Mouse (Mus musculus) erythroblast, embryonic 14.5 days (primary cell): ENCODE measurements around the gene Lgals9. TPM values are rescaled to one million over a fixed set of nuclear protein-coding genes. Genes with fewer than 3 reads are reported as not detected.

Source experiments
- H3K27me3 ChIP-seq: 2 replicates; pipeline ENCODE4 v1.6.1; 2012; ENCODE audit warnings: inconsistent platforms; ENCODE audit not compliant: control insufficient read depth
- H3K36me3 ChIP-seq: 2 replicates; pipeline ENCODE4 v1.6.1; 2012; ENCODE audit warnings: mild to moderate bottlenecking, inconsistent platforms; ENCODE audit not compliant: control insufficient read depth
- H3K4me1 ChIP-seq: 2 replicates; pipeline ENCODE4 v1.6.1; 2012; ENCODE audit warnings: inconsistent platforms; ENCODE audit not compliant: control insufficient read depth
- H3K4me3 ChIP-seq: replicated peaks from 2 replicates; pipeline ENCODE3; 2012; ENCODE audit warnings: moderate library complexity, mild to moderate bottlenecking, inconsistent platforms
- H3K9me3 ChIP-seq: 2 replicates; pipeline ENCODE4 v1.6.1; 2012; ENCODE audit warnings: low read length, inconsistent platforms, mixed read lengths; ENCODE audit not compliant: control insufficient read depth
- GATA1 ChIP-seq: IDR thresholded peaks from 2 replicates; pipeline ENCODE4 v1.6.1; 2012; ENCODE audit warnings: low read length, inconsistent platforms, mixed read lengths
- TAL1 ChIP-seq: IDR thresholded peaks from 3 replicates; pipeline ENCODE4 v1.6.1; 2012; ENCODE audit warnings: low read length, inconsistent platforms, mixed read lengths
- polyA plus RNA-seq: library from polyadenylated mRNA; stranded (reverse); fragments of >175 nt; gene quantifications from 2 replicates; pipeline ENCODE4 v1.2.3, GENCODE M21; 2012

Gene Lgals9
- polyA plus RNA-seq, 1 experiment, result 0.11 TPM

GRCm38 (mm10) chr11:78943083-78943482 lies 41.7 kb downstream of the Lgals9 start:
- Histone ChIP-seq H3K9me3 (no peaks in the 10 kb centered on the region), H3K36me3 (no peaks in the 10 kb centered on the region), H3K4me1 (no peaks in the 10 kb centered on the region), H3K27me3 (no peaks in the 10 kb centered on the region), H3K4me3 (no peak overlapping the region)
- TF ChIP-seq GATA1 (no peak), TAL1 (no peak)

GRCm38 (mm10) chr11:78935178-78935577 lies 49.6 kb downstream of the Lgals9 start:
- H3K4me1 ChIP-seq, result no peaks in the 10 kb centered on the region
- TF ChIP-seq TAL1, result no peak
- no peak for TF ChIP-seq GATA1
- no peaks in the 10 kb centered on the region for H3K36me3 ChIP-seq
- H3K27me3 ChIP-seq, result no peaks in the 10 kb centered on the region
- no peak overlapping the region for H3K4me3 ChIP-seq
- no peaks in the 10 kb centered on the region for H3K9me3 ChIP-seq

- no peaks in the 10 kb centered on the region for H3K36me3 ChIP-seq
- no peak overlapping the region for H3K4me3 ChIP-seq
- H3K9me3 ChIP-seq, result no peaks in the 10 kb centered on the region
- TF ChIP-seq GATA1 (no peak), TAL1 (no peak)
- no peaks in the 10 kb centered on the region for H3K4me1 ChIP-seq
- no peaks in the 10 kb centered on the region for H3K27me3 ChIP-seq
Observed at GRCm38 (mm10) chr11:78934727-78935126, 50.0 kb downstream of the Lgals9 start.

GRCm38 (mm10) chr11:78934307-78934706 lies 50.4 kb downstream of the Lgals9 start:
- Histone ChIP-seq H3K4me3 (no peak overlapping the region), H3K9me3 (no peaks in the 10 kb centered on the region), H3K27me3 (no peaks in the 10 kb centered on the region), H3K4me1 (no peaks in the 10 kb centered on the region), H3K36me3 (no peaks in the 10 kb centered on the region)
- TF ChIP-seq GATA1 (no peak), TAL1 (no peak)

- Histone ChIP-seq H3K36me3 (no peaks in the 10 kb centered on the region), H3K4me3 (no peak overlapping the region), H3K27me3 (peaks cover 26% of the 10 kb centered on the region), H3K4me1 (no peaks in the 10 kb centered on the region), H3K9me3 (no peaks in the 10 kb centered on the region)
- TF ChIP-seq GATA1 (no peak), TAL1 (no peak)
Observed at GRCm38 (mm10) chr11:78929345-78929744, 55.4 kb downstream of the Lgals9 start.

GRCm38 (mm10) chr11:78924916-78925315 lies 59.8 kb downstream of the Lgals9 start:
- Histone ChIP-seq H3K36me3 (no peaks in the 10 kb centered on the region), H3K4me3 (no peak overlapping the region), H3K27me3 (peaks cover 39% of the 10 kb centered on the region), H3K4me1 (no peaks in the 10 kb centered on the region), H3K9me3 (no peaks in the 10 kb centered on the region)
- no peak for TF ChIP-seq GATA1
- no peak for TF ChIP-seq TAL1

GRCm38 (mm10) chr11:78924111-78924510 lies 60.6 kb downstream of the Lgals9 start:
- Histone ChIP-seq H3K36me3 (no peaks in the 10 kb centered on the region), H3K4me3 (no peak overlapping the region), H3K4me1 (no peaks in the 10 kb centered on the region), H3K27me3 (peaks cover 39% of the 10 kb centered on the region), H3K9me3 (no peaks in the 10 kb centered on the region)
- no peak for TF ChIP-seq GATA1
- TF ChIP-seq TAL1, result no peak

GRCm38 (mm10) chr11:78922678-78923407 lies 61.9 kb downstream of the Lgals9 start:
- peaks cover 39% of the 10 kb centered on the region for H3K27me3 ChIP-seq
- H3K4me1 ChIP-seq, result no peaks in the 10 kb centered on the region
- no peak for TF ChIP-seq GATA1
- no peak for TF ChIP-seq TAL1
- no peaks in the 10 kb centered on the region for H3K36me3 ChIP-seq
- H3K9me3 ChIP-seq, result no peaks in the 10 kb centered on the region
- H3K4me3 ChIP-seq, result no peak overlapping the region

GRCm38 (mm10) chr11:78920411-78920939 lies 64.3 kb downstream of the Lgals9 start, which contains the start of gene Nos2:
TSS of gene Nos2 (plus strand) at chr11:78920787.
- peaks cover 25% of the 10 kb centered on the region for H3K27me3 ChIP-seq
- H3K9me3 ChIP-seq, result no peaks in the 10 kb centered on the region
- H3K36me3 ChIP-seq, result no peaks in the 10 kb centered on the region
- TF ChIP-seq TAL1 (no peak), GATA1 (no peak)
- H3K4me3 ChIP-seq, result no peak within 1 kb of the TSS
- H3K4me1 ChIP-seq, result no peaks in the 10 kb centered on the region
